Mouse (Mus musculus): ENCODE measurements at regions not wholly inside any gene's neighbourhood (a gene's known extent, or its start where the extent isn't known, plus 50 kb on each side); places are given as distances from the start of the nearest gene placed in this dataset.

- no peak for DNase-seq
Measured at GRCm38 (mm10) chr1:153962161-153962720, 62.2 kb upstream of the Teddm2 start.

GRCm38 (mm10) chr1:153963744-153964342 lies 63.8 kb upstream of the Teddm2 start:
- DNase-seq, result no peak

GRCm38 (mm10) chr1:153969401-153969800 lies 69.4 kb upstream of the Teddm2 start:
- DNase-seq, result no peak

GRCm38 (mm10) chr1:153974300-153974699 lies 74.3 kb upstream of the Teddm2 start:
- no peak for DNase-seq

- no peak for DNase-seq
Measured at GRCm38 (mm10) chr1:153977963-153978726, 78.1 kb upstream of the Teddm2 start.

- no peak for DNase-seq
Measured at GRCm38 (mm10) chr1:153980886-153981285, 80.9 kb upstream of the Teddm2 start.

GRCm38 (mm10) chr1:153985595-153985994 lies 85.6 kb upstream of the Teddm2 start:
- DNase-seq, result no peak

GRCm38 (mm10) chr1:153986632-153987031 lies 86.6 kb upstream of the Teddm2 start:
- no peak for DNase-seq

- DNase-seq, result no peak
Measured at GRCm38 (mm10) chr1:153988297-153988696, 88.3 kb upstream of the Teddm2 start.

GRCm38 (mm10) chr1:153990651-153991435 lies 90.8 kb upstream of the Teddm2 start:
- DNase-seq, result no peak

- DNase-seq, result no peak
Measured at GRCm38 (mm10) chr1:153992466-153992865, 92.4 kb upstream of the Teddm2 start.

GRCm38 (mm10) chr1:153994871-153995270 lies 94.8 kb upstream of the Teddm2 start:
- DNase-seq, result no peak

GRCm38 (mm10) chr1:153997201-153998181 lies 97.5 kb upstream of the Teddm2 start:
- no peak for DNase-seq

GRCm38 (mm10) chr1:153999776-154000175 lies 99.7 kb upstream of the Teddm2 start:
- no peak for DNase-seq

- no peak for DNase-seq
Measured at GRCm38 (mm10) chr1:154003669-154004068, 103.6 kb upstream of the Teddm2 start.

- DNase-seq, result no peak
Measured at GRCm38 (mm10) chr1:154004647-154005046, 104.6 kb upstream of the Teddm2 start.

GRCm38 (mm10) chr1:154006055-154006454 lies 106.0 kb upstream of the Teddm2 start:
- DNase-seq, result no peak

GRCm38 (mm10) chr1:154007440-154007839 lies 107.4 kb upstream of the Teddm2 start:
- DNase-seq, result no peak

GRCm38 (mm10) chr1:154008593-154009310 lies 108.7 kb upstream of the Teddm2 start:
- no peak for DNase-seq

- no peak for DNase-seq
Measured at GRCm38 (mm10) chr1:154010681-154011080, 110.7 kb upstream of the Teddm2 start.

- DNase-seq, result no peak
Measured at GRCm38 (mm10) chr1:154016516-154016915, 116.5 kb upstream of the Teddm2 start.
